12 mouse cellular contexts compared by ENCODE assay signal in genomic region chr11:113722405-113723090, GRCm38 (mm10). TPM values are rescaled to one million over a fixed set of nuclear protein-coding genes. Genes with fewer than 3 reads are reported as not detected.
DNase-seq lines count a peak whose midpoint lies in the region; ATAC-seq and TF ChIP-seq lines count a peak whose summit lies in the region.
"Had no signal": no experiment of that assay in that cellular context is flagged by ENCODE, and none has a peak within 500 bp of the region (broad histone marks: within the 10 kb centered on the region; RNA-seq: fewer than 3 reads in every experiment).

No protein-coding gene starts in this region.

- peak overlapping the region; percentile 13; the same call in 1 of the 2 replicates for H3K4me2 ChIP-seq in heart, postnatal 0 days (ENCODE audit: low read depth, low read length)
- H3K4me2 ChIP-seq in liver, postnatal 0 days (ENCODE audit: low read depth, low read length), result peak overlapping the region; percentile 53

- 40% methylated on average over 14 of the region's 14 CpGs for WGBS in heart, postnatal 0 days
- 51% methylated on average over 14 of the region's 14 CpGs for WGBS in liver, postnatal 0 days (ENCODE audit: insufficient replicate concordance)

- H3K9me3 ChIP-seq in heart, postnatal 0 days (replicated peaks; ENCODE audit: control insufficient read depth, low read length), result no peaks in the 10 kb centered on the region
- H3K9me3 ChIP-seq in liver, postnatal 0 days (ENCODE audit: low read length), result no peaks in the 10 kb centered on the region

- intact Hi-C loops in heart, postnatal 25 days (cut with DNase I), result no loop called here

- peaks cover 8% of the 10 kb centered on the region for H3K4me1 ChIP-seq in heart, postnatal 0 days (ENCODE audit: control insufficient read depth, insufficient read depth)
- no peaks in the 10 kb centered on the region for H3K4me1 ChIP-seq in liver, postnatal 0 days (ENCODE audit: insufficient read depth)

- H3K4me3 ChIP-seq in heart, postnatal 0 days (ENCODE audit: low read depth, low read length), result no peak overlapping the region
- H3K4me3 ChIP-seq in liver, postnatal 0 days (ENCODE audit: low read depth, low read length), result no peak overlapping the region
- H3K4me3 ChIP-seq in layer of hippocampus, adult 2 months, result peak overlapping the region; percentile 10; the same call in 1 of the 2 replicates

- no peak for TF ChIP-seq EP300 in heart, postnatal 0 days (IDR thresholded peaks at IDR 0.05; ENCODE audit: low read depth)
- TF ChIP-seq EP300 in liver, postnatal 0 days (IDR thresholded peaks at IDR 0.05; ENCODE audit: low read depth), result peak; percentile 73

- no peak; the same call in 1 of the 2 replicates for ATAC-seq in heart, postnatal 0 days (ENCODE audit: insufficient read depth, low read depth)
- peak; percentile 85 for ATAC-seq in liver, postnatal 0 days
- no peak for ATAC-seq in CD4-positive, CD25-positive, alpha-beta regulatory T cell, adult 4 months

- H3K27me3 ChIP-seq in heart, postnatal 0 days (ENCODE audit: control insufficient read depth, insufficient read depth, low read length), result no peaks in the 10 kb centered on the region
- no peaks in the 10 kb centered on the region for H3K27me3 ChIP-seq in liver, postnatal 0 days (ENCODE audit: insufficient read depth, low read length)

- TF ChIP-seq CTCF in heart, postnatal 0 days (IDR thresholded peaks at IDR 0.05; ENCODE audit: low read depth), result no peak
- TF ChIP-seq CTCF in liver, postnatal 0 days (IDR thresholded peaks at IDR 0.05; ENCODE audit: low read depth), result no peak
- 0 out of 2 replicates have a peak, but pooled peaks have one; percentile 6 for TF ChIP-seq CTCF in layer of hippocampus, adult 2 months (conservative IDR thresholded peaks at IDR 0.05)

- 0 out of 2 replicates have a peak overlapping the region, but pooled peaks have one; percentile 49 for H3K27ac ChIP-seq in heart, postnatal 0 days (ENCODE audit: low read depth)
- peak overlapping the region; percentile 88 for H3K27ac ChIP-seq in liver, postnatal 0 days (ENCODE audit: low read depth)
- H3K27ac ChIP-seq in layer of hippocampus, adult 2 months, result peak overlapping the region; percentile 89
- H3K27ac ChIP-seq: macrophage had no signal

- DNase-seq in cerebellum, adult 9-11 months, result peak; percentile 25
- DNase-seq in cerebellum, adult 9-10 months, result no peak
- no peak for DNase-seq in heart, postnatal 0 days (ENCODE audit: low spot score)
- no peak for DNase-seq in heart, postnatal 25 days (ENCODE audit: low spot score)
- DNase-seq in liver, postnatal 0 days, result no peak
- DNase-seq in liver, result no peak
- DNase-seq in layer of hippocampus, adult 2 months (ENCODE audit: low spot score in 2 of 2), result peak in 1 of 2 experiments; percentile 55
- DNase-seq: kidney, adult 9 months; thymus, postnatal 25 days had no signal

- no peak overlapping the region for H3K9ac ChIP-seq in heart, postnatal 0 days (replicated peaks; ENCODE audit: low read depth, low read length)
- H3K9ac ChIP-seq in liver, postnatal 0 days (replicated peaks), result no peak overlapping the region

- peaks cover 11% of the 10 kb centered on the region for H3K36me3 ChIP-seq in heart, postnatal 0 days (replicated peaks; ENCODE audit: control insufficient read depth, insufficient read depth, low read length)
- peaks cover 10% of the 10 kb centered on the region for H3K36me3 ChIP-seq in liver, postnatal 0 days (replicated peaks; ENCODE audit: insufficient read depth, low read length)

RNA-seq across cellular contexts. Expression of gene Cpsf4l, which starts 12.7 kb away (rescaled TPM):
- 1.3 TPM in 1 of 2 replicates, not detected in the other for total RNA-seq in heart, postnatal 0 days (2014; rRNA removed; ENCODE audit: low replicate concordance)
- polyA plus RNA-seq in heart, postnatal 0 days (2015; fragmentation: Nextera tagmentation; extraction: Ambion mirVana), result 0.10 TPM in 1 of 2 replicates, not detected in the other
- total RNA-seq in heart, postnatal 25 days (2021), result not detected
- polyA plus RNA-seq in liver, postnatal 0 days (2015; fragmentation: Nextera tagmentation; extraction: Ambion mirVana), result 0.38 and 0.46 TPM in 2 replicates
- total RNA-seq in layer of hippocampus, adult 2 months (2021), result not detected
- 1 to 10 TPM in 1 of 2 experiments, not detected in 1; 1.0 TPM for polyA plus RNA-seq in CD4-positive, CD25-positive, alpha-beta regulatory T cell, adult 4 months (2017; shearing (Covaris generic))
- total RNA-seq: monocyte, adult 5-6 weeks had no signal
- polyA plus RNA-seq: macrophage had no signal

RNA-seq across cellular contexts. Expression of gene Cdc42ep4, which starts 29.1 kb away (rescaled TPM):
- total RNA-seq in heart, postnatal 0 days (2014; rRNA removed; ENCODE audit: low replicate concordance), result 33.5 and 39.8 TPM in 2 replicates
- 11.8 and 12.0 TPM in 2 replicates for polyA plus RNA-seq in heart, postnatal 0 days (2015; fragmentation: Nextera tagmentation; extraction: Ambion mirVana)
- 10 to 100 TPM; 12.5 to 17.7 TPM for total RNA-seq in heart, postnatal 25 days (2021)
- 12.4 and 13.7 TPM in 2 replicates for polyA plus RNA-seq in liver, postnatal 0 days (2015; fragmentation: Nextera tagmentation; extraction: Ambion mirVana)
- 10 to 100 TPM; 30.5 to 35.2 TPM for total RNA-seq in layer of hippocampus, adult 2 months (2021)
- 1 to 10 TPM; 2.1 to 2.3 TPM for polyA plus RNA-seq in CD4-positive, CD25-positive, alpha-beta regulatory T cell, adult 4 months (2017; shearing (Covaris generic))

RNA-seq across cellular contexts. Expression of gene D11Wsu47e, which starts 38.3 kb away (rescaled TPM):
- total RNA-seq in heart, postnatal 0 days (2014; rRNA removed; ENCODE audit: low replicate concordance), result 17.4 and 18.1 TPM in 2 replicates
- polyA plus RNA-seq in heart, postnatal 0 days (2015; fragmentation: Nextera tagmentation; extraction: Ambion mirVana), result 8.9 and 10.4 TPM in 2 replicates
- total RNA-seq in heart, postnatal 25 days (2021), result 1 to 10 TPM; 6.0 to 7.1 TPM
- polyA plus RNA-seq in liver, postnatal 0 days (2015; fragmentation: Nextera tagmentation; extraction: Ambion mirVana), result 4.3 and 4.6 TPM in 2 replicates
- total RNA-seq in layer of hippocampus, adult 2 months (2021), result 10 to 100 TPM; 13.2 to 16.2 TPM
- 10 to 100 TPM in 1 of 2 experiments, 1 to 10 TPM in 1; 8.0 to 11.3 TPM for polyA plus RNA-seq in CD4-positive, CD25-positive, alpha-beta regulatory T cell, adult 4 months (2017; shearing (Covaris generic))

RNA-seq across cellular contexts. Expression of gene Fam104a, which starts 38.6 kb away (rescaled TPM):
- total RNA-seq in heart, postnatal 0 days (2014; rRNA removed; ENCODE audit: low replicate concordance), result 23.3 and 25.2 TPM in 2 replicates
- 32.7 and 33.6 TPM in 2 replicates for polyA plus RNA-seq in heart, postnatal 0 days (2015; fragmentation: Nextera tagmentation; extraction: Ambion mirVana)
- total RNA-seq in heart, postnatal 25 days (2021), result 10 to 100 TPM; 13.9 to 15.0 TPM
- polyA plus RNA-seq in liver, postnatal 0 days (2015; fragmentation: Nextera tagmentation; extraction: Ambion mirVana), result 24.1 and 26.5 TPM in 2 replicates
- 10 to 100 TPM; 26.4 to 29.1 TPM for total RNA-seq in layer of hippocampus, adult 2 months (2021)
- 10 to 100 TPM; 13.9 to 15.0 TPM for polyA plus RNA-seq in CD4-positive, CD25-positive, alpha-beta regulatory T cell, adult 4 months (2017; shearing (Covaris generic))
